Mouse (Mus musculus) olfactory bulb, adult 2 months (tissue): Measurements from ENCODE around the gene Arl15.

Experiments used
- CTCF ChIP-seq: fragments of 200-500 bp; IDR thresholded peaks from 2 replicates; pipeline ENCODE4 v1.5.1; 2012; ENCODE audit warnings: low read depth, mild to moderate bottlenecking, low read length, moderate library complexity; ENCODE audit not compliant: insufficient read depth
- POLR2A ChIP-seq: fragments of 200-500 bp; IDR thresholded peaks from 2 replicates; pipeline ENCODE4 v1.6.1; 2012; ENCODE audit warnings: mild to moderate bottlenecking, low read depth, low read length, moderate library complexity; ENCODE audit not compliant: insufficient read depth

DNA sequence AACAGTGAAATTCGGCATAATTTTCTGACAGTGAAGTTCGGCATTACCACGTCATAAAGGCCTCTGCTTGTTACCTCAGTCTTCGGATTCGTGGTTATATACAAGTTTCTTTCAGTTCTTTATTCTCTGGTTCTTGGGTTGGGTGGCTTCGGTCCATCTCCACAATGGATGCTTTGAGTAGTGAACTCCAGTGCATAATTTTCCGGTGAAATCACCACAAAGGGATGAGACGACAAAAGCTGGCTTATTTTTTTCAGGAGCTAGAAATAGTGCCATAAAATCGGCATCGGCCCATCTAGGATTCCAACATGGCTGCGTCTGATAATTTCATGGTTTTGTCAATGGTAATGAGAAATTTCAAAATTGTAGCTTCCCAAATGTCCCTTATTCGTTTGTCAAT, 204.5 kb downstream of the Arl15 start:
- TF ChIP-seq CTCF (no peak), POLR2A (no peak)
